8 mouse cellular contexts compared by ENCODE assay signal in the genomic region with DNA sequence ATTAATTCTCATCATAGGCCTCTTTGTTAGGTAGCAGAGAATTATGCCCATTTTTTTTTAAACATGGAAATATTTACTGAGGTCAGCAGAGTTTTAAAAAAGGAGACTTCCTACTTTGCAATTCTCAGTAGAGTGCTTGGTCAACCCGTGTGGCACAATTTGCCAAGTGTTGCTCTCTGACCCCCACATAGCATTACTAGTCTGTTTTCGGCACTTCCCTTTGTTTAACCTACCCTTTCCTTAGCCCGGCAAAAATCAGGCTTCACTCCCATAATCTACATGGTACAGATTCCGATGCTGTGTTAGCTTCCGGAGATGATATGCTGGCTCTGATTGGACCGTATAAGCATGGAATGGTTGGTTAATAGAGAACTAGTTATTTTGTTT. TPM values are rescaled to one million over a fixed set of nuclear protein-coding genes. Genes with fewer than 3 reads are reported as not detected.
DNase-seq lines count a peak whose midpoint lies in the region; ATAC-seq and TF ChIP-seq lines count a peak whose summit lies in the region.

No protein-coding gene starts in this region.

- H3K4me1 ChIP-seq in kidney, adult 2 months (ENCODE audit: control insufficient read depth, insufficient read depth, low read length), result peaks cover 14% of the 10 kb centered on the region; the same call in 1 of the 2 replicates
- peaks cover 12% of the 10 kb centered on the region for H3K4me1 ChIP-seq in forebrain, embryonic 14.5 days (ENCODE audit: control insufficient read depth, insufficient read depth, low read length)
- H3K4me1 ChIP-seq in limb, embryonic 11.5 days (ENCODE audit: control insufficient read depth, insufficient read depth, low read length), result peaks cover 8% of the 10 kb centered on the region
- H3K4me1 ChIP-seq in midbrain, postnatal 0 days (ENCODE audit: insufficient read depth, low read length), result peaks cover 3% of the 10 kb centered on the region; the same call in 1 of the 2 replicates

- peak overlapping the region; percentile 64 for H3K4me2 ChIP-seq in forebrain, embryonic 14.5 days (ENCODE audit: low read length)
- H3K4me2 ChIP-seq in limb, embryonic 11.5 days (ENCODE audit: low read depth, severe bottlenecking), result peak overlapping the region; percentile 77
- peak overlapping the region; percentile 78 for H3K4me2 ChIP-seq in midbrain, postnatal 0 days (ENCODE audit: low read depth, low read length, poor library complexity, severe bottlenecking)

- ATAC-seq in forebrain, embryonic 14.5 days, result peak; percentile 8
- 0 out of 2 replicates have a peak, but pooled peaks have one; percentile 23 for ATAC-seq in limb, embryonic 11.5 days (ENCODE audit: insufficient number of reproducible peaks, low FRiP score, low TSS enrichment, low read depth)
- ATAC-seq in midbrain, postnatal 0 days (ENCODE audit: low FRiP score), result no peak

- peak overlapping the region; percentile 99 for H3K9ac ChIP-seq in forebrain, embryonic 14.5 days (ENCODE audit: low read length)
- H3K9ac ChIP-seq in limb, embryonic 11.5 days (ENCODE audit: low read length), result peak overlapping the region; percentile 98
- peak overlapping the region; percentile 97; the same call in 1 of the 2 replicates for H3K9ac ChIP-seq in midbrain, postnatal 0 days (replicated peaks; ENCODE audit: low read length, poor library complexity, severe bottlenecking)

- no peaks in the 10 kb centered on the region for H3K36me3 ChIP-seq in kidney, adult 2 months (ENCODE audit: control insufficient read depth, insufficient read depth, low read length)
- H3K36me3 ChIP-seq in forebrain, embryonic 14.5 days (ENCODE audit: control insufficient read depth, insufficient read depth, low read length), result no peaks in the 10 kb centered on the region
- H3K36me3 ChIP-seq in limb, embryonic 11.5 days (ENCODE audit: control insufficient read depth, insufficient read depth, low read length), result no peaks in the 10 kb centered on the region
- no peaks in the 10 kb centered on the region for H3K36me3 ChIP-seq in midbrain, postnatal 0 days (ENCODE audit: insufficient read depth, low read length)

- WGBS in kidney, adult 2 months, result 23% methylated on average over 6 of the region's 6 CpGs
- WGBS in forebrain, embryonic 14.5 days, result 40% methylated on average over 6 of the region's 6 CpGs
- WGBS in limb, embryonic 11.5 days, result 44% methylated on average over 6 of the region's 6 CpGs
- WGBS in midbrain, postnatal 0 days, result 27% methylated on average over 6 of the region's 6 CpGs

- no peak for TF ChIP-seq POLR2A in kidney, adult 2 months (IDR thresholded peaks at IDR 0.05; ENCODE audit: low read depth, low read length)

- no peak for DNase-seq in kidney, adult 2 months
- no peak for DNase-seq in kidney, postnatal 10 days
- DNase-seq in forebrain, embryonic 14.5 days (ENCODE audit: low spot score), result no peak
- DNase-seq in limb, embryonic 11.5 days (ENCODE audit: low spot score), result no peak
- DNase-seq in midbrain, postnatal 0 days (ENCODE audit: low spot score), result no peak
- DNase-seq in natural killer cell, adult 2 months (ENCODE audit: low spot score in 2 of 2), result no peak
- DNase-seq in adrenal gland, adult 8-10 months, result no peak
- DNase-seq in right cerebral cortex, adult 18-20 months, result no peak

- no peaks in the 10 kb centered on the region for H3K27me3 ChIP-seq in kidney, adult 2 months (replicated peaks; ENCODE audit: control insufficient read depth, insufficient read depth, low read length)
- H3K27me3 ChIP-seq in forebrain, embryonic 14.5 days (replicated peaks; ENCODE audit: control insufficient read depth, insufficient read depth, low read length), result no peaks in the 10 kb centered on the region
- no peaks in the 10 kb centered on the region for H3K27me3 ChIP-seq in limb, embryonic 11.5 days (ENCODE audit: control insufficient read depth, insufficient read depth, low read length)
- no peaks in the 10 kb centered on the region for H3K27me3 ChIP-seq in midbrain, postnatal 0 days (ENCODE audit: insufficient read depth, low read length)

- no peak for TF ChIP-seq CTCF in kidney, adult 2 months (conservative IDR thresholded peaks at IDR 0.05; ENCODE audit: insufficient read depth, insufficient read length, low read depth, low read length)
- TF ChIP-seq CTCF in midbrain, postnatal 0 days (IDR thresholded peaks at IDR 0.05), result no peak

- peak overlapping the region; percentile 99 for H3K4me3 ChIP-seq in kidney, adult 2 months (ENCODE audit: insufficient read depth, low read depth, low read length)
- H3K4me3 ChIP-seq in forebrain, embryonic 14.5 days (ENCODE audit: low read depth, low read length), result peak overlapping the region; percentile 92
- H3K4me3 ChIP-seq in limb, embryonic 11.5 days (ENCODE audit: low read depth, low read length), result peak overlapping the region; percentile 98
- peak overlapping the region; percentile 94 for H3K4me3 ChIP-seq in midbrain, postnatal 0 days (ENCODE audit: low read depth, low read length)

- H3K9me3 ChIP-seq in forebrain, embryonic 14.5 days (replicated peaks; ENCODE audit: control insufficient read depth, low read length), result no peaks in the 10 kb centered on the region
- no peaks in the 10 kb centered on the region for H3K9me3 ChIP-seq in limb, embryonic 11.5 days (ENCODE audit: control insufficient read depth, low read length)
- no peaks in the 10 kb centered on the region for H3K9me3 ChIP-seq in midbrain, postnatal 0 days (ENCODE audit: low read length)

- peak overlapping the region; percentile 99 for H3K27ac ChIP-seq in kidney, adult 2 months (ENCODE audit: insufficient read depth, low read depth, low read length)
- peak overlapping the region; percentile 99 for H3K27ac ChIP-seq in forebrain, embryonic 14.5 days (ENCODE audit: low read depth, low read length)
- H3K27ac ChIP-seq in limb, embryonic 11.5 days (replicated peaks; ENCODE audit: low read depth, low read length), result peak overlapping the region; percentile 99; the same call in 1 of the 2 replicates
- peak overlapping the region; percentile 95 for H3K27ac ChIP-seq in midbrain, postnatal 0 days (ENCODE audit: low read depth, low read length)

RNA-seq across cellular contexts. Expression of gene Ranbp9, which starts 0.8 kb away (rescaled TPM):
- polyA plus RNA-seq in kidney, adult 2 months (2012; rRNA removed), result 11.4 and 15.4 TPM in 2 replicates
- 15.4 and 16.4 TPM in 2 replicates for polyA plus RNA-seq in forebrain, embryonic 14.5 days (2014; fragmentation: Nextera tagmentation; extraction: Ambion mirVana)
- polyA plus RNA-seq in limb, embryonic 11.5 days (2014; fragmentation: Nextera tagmentation; extraction: Ambion mirVana), result 12.7 and 14.5 TPM in 2 replicates
- total RNA-seq in midbrain, postnatal 0 days (2014; rRNA removed), result 43.7 and 51.5 TPM in 2 replicates
- 9.7 and 11.7 TPM in 2 replicates for polyA plus RNA-seq in midbrain, postnatal 0 days (2015; fragmentation: Nextera tagmentation; extraction: Ambion mirVana)
- 10 to 100 TPM; 55.1 to 70.8 (median 61.1) TPM for total RNA-seq in adrenal gland, adult 8-10 months (2022)
